Mouse (Mus musculus): ENCODE data around the gene Gm21209. TPM values are rescaled to one million over a fixed set of nuclear protein-coding genes. Genes with fewer than 3 reads are reported as not detected.
"Not testable (repeated sequence)": the region's sequence is repeated elsewhere in the genome, so short reads cannot be mapped to it uniquely, and the experiment has no call there.

The Gm21209 gene
- polyA plus RNA-seq (2015; fragmentation: Nextera tagmentation; extraction: Ambion mirVana) = not detected in 2 replicates

DNA sequence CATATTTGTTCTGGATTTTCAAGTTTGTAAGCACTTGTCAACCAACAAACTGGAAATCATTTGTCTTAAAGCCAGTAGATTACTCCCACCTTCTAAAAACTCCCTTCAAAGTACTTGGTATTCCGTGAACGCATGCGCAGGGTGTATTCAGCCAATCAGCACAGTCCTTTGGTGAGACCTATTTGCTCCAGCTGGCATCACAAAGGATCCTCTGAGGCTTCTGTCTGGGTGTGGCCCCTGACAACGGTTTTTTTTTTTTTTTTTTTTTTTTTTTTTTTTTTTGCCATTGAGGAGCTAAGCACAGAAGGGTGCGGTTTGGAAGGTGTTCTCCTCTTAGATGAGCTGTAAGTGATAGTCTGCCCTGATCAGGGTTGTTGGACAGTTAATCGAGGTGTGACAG, at the start of gene Gm21209:
Gm21209 (plus strand) TSS at position 301 of the 400 bp plus-strand sequence.
- DNase-seq (ENCODE audit: low spot score) = not testable (repeated sequence)
